ENCODE assay signal across 8 mouse cellular contexts in the genomic region with DNA sequence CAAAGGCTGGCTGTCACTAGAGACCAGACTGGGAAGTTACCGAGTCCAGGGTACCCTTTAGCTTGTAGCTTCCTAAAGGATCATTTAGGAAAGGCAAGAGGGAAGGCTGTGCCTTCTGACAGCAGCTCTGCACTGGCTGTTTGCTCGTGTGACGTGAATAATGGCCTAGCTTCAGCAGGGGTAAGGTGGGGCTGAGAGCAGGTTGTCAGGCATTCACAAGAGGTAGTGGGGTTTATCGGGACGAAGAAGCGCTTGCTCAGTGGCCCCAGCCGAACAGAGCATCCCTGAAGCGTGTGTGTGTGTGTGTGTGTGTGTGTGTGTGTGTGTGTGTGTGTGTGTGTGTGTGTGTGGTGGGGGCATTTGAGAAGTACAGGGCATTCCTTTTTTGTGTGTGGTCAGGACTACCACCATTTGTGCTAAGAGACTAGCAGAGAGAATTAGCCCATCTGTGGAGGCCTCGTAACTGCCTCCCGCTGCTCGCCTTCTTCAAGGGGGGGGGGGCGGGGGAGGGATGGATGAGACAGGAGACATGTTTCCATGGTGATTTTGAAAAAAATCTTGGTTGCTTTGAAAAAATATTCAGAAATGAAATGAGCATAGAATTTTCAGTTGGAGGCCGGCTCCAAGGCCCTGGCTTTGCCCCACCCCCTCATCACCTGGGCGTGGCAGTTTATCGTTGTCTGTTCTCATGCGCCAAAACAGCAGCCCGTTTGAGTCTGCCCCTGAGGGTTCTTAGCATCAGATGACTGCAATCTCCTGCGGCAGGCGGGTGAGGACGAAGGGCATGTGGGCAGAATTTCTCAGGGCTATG. TPM values are rescaled to one million over a fixed set of nuclear protein-coding genes. Genes with fewer than 3 reads are reported as not detected.
DNase-seq lines count a peak whose midpoint lies in the region; ATAC-seq lines count a peak whose summit lies in the region.

No protein-coding gene starts in this region.

- H3K9me3 ChIP-seq in midbrain, embryonic 15.5 days: no peaks in the 10 kb centered on the region

- H3K4me1 ChIP-seq in midbrain, embryonic 15.5 days: peaks cover 34% of the 10 kb centered on the region

- peak; percentile 50 for ATAC-seq in frontal cortex, adult (ENCODE audit: low TSS enrichment)
- ATAC-seq in midbrain, embryonic 15.5 days (replicated peaks): peak; percentile 72

- H3K27ac ChIP-seq in midbrain, embryonic 15.5 days: peak overlapping the region; percentile 83

- 17% methylated on average over 20 of the region's 20 CpGs for WGBS in midbrain, embryonic 15.5 days

- H3K9ac ChIP-seq in midbrain, embryonic 15.5 days: no peak overlapping the region

- peak; percentile 21 for DNase-seq in gastrocnemius, adult 18-20 months (ENCODE audit: low spot score)
- DNase-seq in gastrocnemius, postnatal 4 days (ENCODE audit: low spot score in 2 of 2): no peak
- peak; percentile 26 for DNase-seq in urinary bladder, postnatal 14 days (ENCODE audit: low spot score)
- DNase-seq in urinary bladder, postnatal 10 days (ENCODE audit: low spot score): no peak
- peak; percentile 46 to 71 for DNase-seq in left cerebral cortex, adult 9 months (ENCODE audit: low spot score in 2 of 2)
- DNase-seq in adipocyte (ENCODE audit: low spot score): no peak

- no peaks in the 10 kb centered on the region for H3K36me3 ChIP-seq in midbrain, embryonic 15.5 days (replicated peaks)

- peak overlapping the region; percentile 32 for H3K4me2 ChIP-seq in midbrain, embryonic 15.5 days

- H3K27me3 ChIP-seq in midbrain, embryonic 15.5 days (replicated peaks): no peaks in the 10 kb centered on the region

- no peak overlapping the region for H3K4me3 ChIP-seq in midbrain, embryonic 15.5 days

RNA-seq across cellular contexts. Expression of a gene that starts 57.7 kb away (rescaled TPM):
- 1 to 10 TPM; 2.2 to 4.1 TPM for total RNA-seq in gastrocnemius, adult 18-20 months (2021)
- total RNA-seq in gastrocnemius, postnatal 4 days (2021): 1 to 10 TPM; 5.2 to 8.8 TPM
- polyA plus RNA-seq in midbrain, embryonic 15.5 days (2015; fragmentation: Nextera tagmentation; extraction: Ambion mirVana): 18.3 and 21.3 TPM in 2 replicates

RNA-seq across cellular contexts. Expression of a gene that starts 57.7 kb away (rescaled TPM):
- total RNA-seq in gastrocnemius, adult 18-20 months (2021): not detected
- total RNA-seq in gastrocnemius, postnatal 4 days (2021): under 1 TPM in 1 of 2 experiments, not detected in 1; 0.32 TPM
- polyA plus RNA-seq in midbrain, embryonic 15.5 days (2015; fragmentation: Nextera tagmentation; extraction: Ambion mirVana): 0.72 and 0.73 TPM in 2 replicates

RNA-seq across cellular contexts. Expression of a gene that starts 57.7 kb away (rescaled TPM):
- total RNA-seq in gastrocnemius, adult 18-20 months (2021): 10 to 100 TPM; 23.2 to 26.7 TPM
- total RNA-seq in gastrocnemius, postnatal 4 days (2021): 10 to 100 TPM; 20.9 to 23.8 TPM
- polyA plus RNA-seq in midbrain, embryonic 15.5 days (2015; fragmentation: Nextera tagmentation; extraction: Ambion mirVana): 156 and 163 TPM in 2 replicates

Comparison
In these comparisons a context has a peak if more than half of its experiments do, and no peak if none do; other contexts are left out.
1. DNase-seq: peak in gastrocnemius, adult 18-20 months (single experiment), urinary bladder, postnatal 14 days (single experiment) and left cerebral cortex, adult 9 months (2 of 2); none in gastrocnemius, postnatal 4 days (0 of 2), urinary bladder, postnatal 10 days (single experiment) and adipocyte (single experiment).